In genomic region chr17:86303401-86304243, GRCm38 (mm10) we compare ENCODE assay signal across 12 mouse cellular contexts.
DNase-seq lines count a peak whose midpoint lies in the region; ATAC-seq and TF ChIP-seq lines count a peak whose summit lies in the region.
"Had no signal": no experiment of that assay in that cellular context is flagged by ENCODE, and none has a peak within 500 bp of the region (broad histone marks: within the 10 kb centered on the region; RNA-seq: fewer than 3 reads in every experiment).

No protein-coding gene starts in this region.

- WGBS in intestine, embryonic 14.5 days = 38% methylated on average over 19 of the region's 19 CpGs
- 59% methylated on average over 19 of the region's 19 CpGs for WGBS in intestine, postnatal 0 days
- 49% methylated on average over 19 of the region's 19 CpGs for WGBS in liver, embryonic 11.5 days
- WGBS in forebrain, embryonic 16.5 days = 84% methylated on average over 19 of the region's 19 CpGs

- ATAC-seq in intestine, embryonic 14.5 days (replicated peaks; ENCODE audit: low FRiP score, low TSS enrichment, low read depth) = peak; percentile 49; the same call in 1 of the 2 replicates
- ATAC-seq in intestine, postnatal 0 days = no peak
- ATAC-seq in liver, embryonic 11.5 days (replicated peaks; ENCODE audit: low FRiP score) = peak; percentile 73
- ATAC-seq in forebrain, embryonic 16.5 days = no peak
- no peak for ATAC-seq in megakaryocyte, adult 5-6 weeks (ENCODE audit: poor library complexity, severe bottlenecking)
- ATAC-seq: midbrain, embryonic 15.5 days had no signal

- no peaks in the 10 kb centered on the region for H3K79me2 ChIP-seq in MEL (ENCODE audit: control insufficient read depth, insufficient read depth, low read length, poor library complexity)

- no peaks in the 10 kb centered on the region for H3K36me3 ChIP-seq in intestine, embryonic 14.5 days (ENCODE audit: control insufficient read depth, insufficient read depth, low read length)
- H3K36me3 ChIP-seq in intestine, postnatal 0 days (ENCODE audit: control insufficient read depth, insufficient read depth) = no peaks in the 10 kb centered on the region
- peaks cover 0 to 28% of the 10 kb centered on the region in 2 experiments; a peak in 2 of 4 replicates for H3K36me3 ChIP-seq in MEL (ENCODE audit: control insufficient read depth in 1 of 2, insufficient read depth in 2 of 2, low read length in 2 of 2)
- no peaks in the 10 kb centered on the region for H3K36me3 ChIP-seq in liver, embryonic 11.5 days (ENCODE audit: control insufficient read depth, insufficient read depth, low read length)
- no peaks in the 10 kb centered on the region for H3K36me3 ChIP-seq in forebrain, embryonic 16.5 days (ENCODE audit: control insufficient read depth, insufficient read depth)
- H3K36me3 ChIP-seq: embryonic facial prominence, embryonic 13.5 days; midbrain, embryonic 15.5 days had no signal

- no peak for TF ChIP-seq POLR2A in MEL (IDR thresholded peaks at IDR 0.05; ENCODE audit: control insufficient read depth in 1 of 2, insufficient read depth in 1 of 2, low read depth in 1 of 2, low read length in 2 of 2, poor library complexity in 1 of 2)

- no peak overlapping the region for H3K4me2 ChIP-seq in intestine, embryonic 14.5 days (ENCODE audit: low read length)
- no peak overlapping the region for H3K4me2 ChIP-seq in intestine, postnatal 0 days (replicated peaks; ENCODE audit: low read depth)
- H3K4me2 ChIP-seq in liver, embryonic 11.5 days = peak overlapping the region; percentile 37
- H3K4me2 ChIP-seq in forebrain, embryonic 16.5 days (ENCODE audit: low read length) = no peak overlapping the region
- H3K4me2 ChIP-seq: embryonic facial prominence, embryonic 13.5 days; midbrain, embryonic 15.5 days had no signal

- DNase-seq in intestine, embryonic 14.5 days (ENCODE audit: low spot score) = no peak
- DNase-seq in MEL (ENCODE audit: low read depth, low spot score) = peak; percentile 78
- peak; percentile 38 to 40 for DNase-seq in heart, adult 9 months (ENCODE audit: low spot score in 2 of 2)
- no peak for DNase-seq in liver, embryonic 11.5 days (ENCODE audit: low spot score)
- DNase-seq in left cerebral cortex, postnatal 10 days (ENCODE audit: extremely low spot score in 1 of 2, low spot score in 2 of 2) = no peak
- DNase-seq: thymus, adult 2 months had no signal

- H3K9ac ChIP-seq in intestine, embryonic 14.5 days (ENCODE audit: low read length) = no peak overlapping the region
- H3K9ac ChIP-seq in intestine, postnatal 0 days (ENCODE audit: low read depth, low read length) = no peak overlapping the region
- peak overlapping the region; percentile 5; the same call in 1 of the 2 replicates for H3K9ac ChIP-seq in MEL (ENCODE audit: control insufficient read depth, low read depth, low read length, poor library complexity, severe bottlenecking)
- H3K9ac ChIP-seq in liver, embryonic 11.5 days (ENCODE audit: low read depth, low read length) = no peak overlapping the region
- no peak overlapping the region for H3K9ac ChIP-seq in forebrain, embryonic 16.5 days (replicated peaks; ENCODE audit: low read depth, low read length)
- H3K9ac ChIP-seq: embryonic facial prominence, embryonic 13.5 days; midbrain, embryonic 15.5 days had no signal

- no peak for TF ChIP-seq RAD21 in MEL (IDR thresholded peaks at IDR 0.05; ENCODE audit: low read depth, low read length)

- intact Hi-C loops in left cerebral cortex, postnatal 10 days (cut with DNase I) = loop anchor here (5.0 kb wide), 1 partner anchor 136 kb away; the partner anchor contains the start of gene Prkce

- H3K4me3 ChIP-seq in intestine, embryonic 14.5 days (ENCODE audit: low read depth, low read length) = no peak overlapping the region
- H3K4me3 ChIP-seq in intestine, postnatal 0 days (ENCODE audit: low read depth, low read length) = no peak overlapping the region
- H3K4me3 ChIP-seq in MEL (ENCODE audit: control insufficient read depth in 1 of 2, insufficient read depth in 1 of 2, low read depth in 2 of 2, low read length in 2 of 2) = peak overlapping the region in 1 of 2 experiments; percentile 9; a peak in 1 of 4 replicates
- no peak overlapping the region for H3K4me3 ChIP-seq in liver, embryonic 11.5 days (ENCODE audit: low read depth, low read length)
- H3K4me3 ChIP-seq in forebrain, embryonic 16.5 days (replicated peaks; ENCODE audit: low read length) = no peak overlapping the region
- H3K4me3 ChIP-seq: embryonic facial prominence, embryonic 13.5 days; midbrain, embryonic 15.5 days had no signal

- no peaks in the 10 kb centered on the region for H3K9me3 ChIP-seq in intestine, embryonic 14.5 days (ENCODE audit: control insufficient read depth, low read length)
- no peaks in the 10 kb centered on the region for H3K9me3 ChIP-seq in intestine, postnatal 0 days (ENCODE audit: control insufficient read depth)
- H3K9me3 ChIP-seq in MEL (replicated peaks; ENCODE audit: insufficient read depth, low read length) = no peaks in the 10 kb centered on the region
- no peaks in the 10 kb centered on the region for H3K9me3 ChIP-seq in liver, embryonic 11.5 days (ENCODE audit: control insufficient read depth, low read length)
- H3K9me3 ChIP-seq in forebrain, embryonic 16.5 days (ENCODE audit: control insufficient read depth, low read length) = no peaks in the 10 kb centered on the region
- H3K9me3 ChIP-seq: embryonic facial prominence, embryonic 13.5 days; midbrain, embryonic 15.5 days had no signal

- peak overlapping the region; percentile 59; the same call in 1 of the 2 replicates for H3K27ac ChIP-seq in intestine, embryonic 14.5 days (ENCODE audit: low read depth)
- no peak overlapping the region for H3K27ac ChIP-seq in intestine, postnatal 0 days (ENCODE audit: low read depth, low read length)
- H3K27ac ChIP-seq in MEL (ENCODE audit: control insufficient read depth, low read depth, low read length) = peak overlapping the region; percentile 36
- H3K27ac ChIP-seq in liver, embryonic 11.5 days (ENCODE audit: low read depth, low read length) = peak overlapping the region; percentile 82
- H3K27ac ChIP-seq in forebrain, embryonic 16.5 days (ENCODE audit: low read length) = no peak overlapping the region
- H3K27ac ChIP-seq: embryonic facial prominence, embryonic 13.5 days; midbrain, embryonic 15.5 days had no signal

- peak; percentile 58 to 70 for TF ChIP-seq EP300 in MEL (IDR thresholded peaks at IDR 0.05; ENCODE audit: low read depth in 1 of 2, low read length in 2 of 2)

- no peaks in the 10 kb centered on the region for H3K27me3 ChIP-seq in intestine, embryonic 14.5 days (replicated peaks; ENCODE audit: control insufficient read depth, insufficient read depth, low read length)
- no peaks in the 10 kb centered on the region for H3K27me3 ChIP-seq in intestine, postnatal 0 days (replicated peaks; ENCODE audit: control insufficient read depth, insufficient read depth, low read length)
- H3K27me3 ChIP-seq in MEL (ENCODE audit: control insufficient read depth in 1 of 2, insufficient read depth in 2 of 2, low read length in 2 of 2) = no peaks in the 10 kb centered on the region
- no peaks in the 10 kb centered on the region for H3K27me3 ChIP-seq in liver, embryonic 11.5 days (replicated peaks; ENCODE audit: control insufficient read depth, insufficient read depth, low read length)
- no peaks in the 10 kb centered on the region for H3K27me3 ChIP-seq in forebrain, embryonic 16.5 days (replicated peaks; ENCODE audit: control insufficient read depth, insufficient read depth, low read length)
- H3K27me3 ChIP-seq: CH12.LX; embryonic facial prominence, embryonic 13.5 days; midbrain, embryonic 15.5 days had no signal

- peaks cover 34% of the 10 kb centered on the region for H3K4me1 ChIP-seq in intestine, embryonic 14.5 days (replicated peaks; ENCODE audit: control insufficient read depth, insufficient read depth, low read length)
- no peaks in the 10 kb centered on the region for H3K4me1 ChIP-seq in intestine, postnatal 0 days (replicated peaks; ENCODE audit: control insufficient read depth, insufficient read depth, low read length)
- peaks cover 20 to 33% of the 10 kb centered on the region in 2 experiments for H3K4me1 ChIP-seq in MEL (ENCODE audit: control insufficient read depth in 1 of 2, insufficient read depth in 2 of 2, low read length in 2 of 2)
- H3K4me1 ChIP-seq in liver, embryonic 11.5 days (replicated peaks; ENCODE audit: control insufficient read depth, insufficient read depth, low read length) = peaks cover 45% of the 10 kb centered on the region
- peaks cover 13% of the 10 kb centered on the region for H3K4me1 ChIP-seq in forebrain, embryonic 16.5 days (replicated peaks; ENCODE audit: control insufficient read depth, insufficient read depth, low read length)

- no peak for TF ChIP-seq CTCF in intestine, postnatal 0 days (IDR thresholded peaks at IDR 0.05; ENCODE audit: low read depth)
- no peak for TF ChIP-seq CTCF in MEL (IDR thresholded peaks at IDR 0.05 in 2 of 3, conservative IDR thresholded peaks at IDR 0.05 in 1 of 3; ENCODE audit: control insufficient read depth in 1 of 3, insufficient read depth in 1 of 3, low read depth in 2 of 3, low read length in 3 of 3, poor library complexity in 1 of 3, severe bottlenecking in 1 of 3)

TF ChIP-seq in MEL, 35 proteins besides CTCF, POLR2A, EP300 and RAD21 (continues in another document):
- TF ChIP-seq MXI1 (IDR thresholded peaks at IDR 0.05; ENCODE audit: low read depth, low read length) (peak; percentile 60; the same call in 1 of the 2 replicates), RCOR1 (IDR thresholded peaks at IDR 0.05; ENCODE audit: low read depth, low read length) (0 out of 2 replicates have a peak, but pooled peaks have one; percentile 46), MYC (IDR thresholded peaks at IDR 0.05; ENCODE audit: low read depth, low read length) (peak; percentile 42; the same call in 1 of the 2 replicates), TCF12 (IDR thresholded peaks at IDR 0.05; ENCODE audit: low read depth, low read length) (peak; percentile 71), MAFK (IDR thresholded peaks at IDR 0.05; ENCODE audit: borderline replicate concordance, low read depth, low read length) (no peak), MAX (IDR thresholded peaks at IDR 0.05; ENCODE audit: low read length) (no peak), MEF2A (IDR thresholded peaks at IDR 0.05; ENCODE audit: extremely low read depth, insufficient replicate concordance, low read depth, low read length, poor library complexity, severe bottlenecking) (peak; percentile 28; the same call in 1 of the 2 replicates), TAL1 (IDR thresholded peaks at IDR 0.05; ENCODE audit: low read length) (peak; percentile 30; the same call in 1 of the 2 replicates), TBP (IDR thresholded peaks at IDR 0.05; ENCODE audit: low read depth, low read length) (peak; percentile 12; the same call in 1 of the 2 replicates), SIN3A (IDR thresholded peaks at IDR 0.05; ENCODE audit: low read length) (peak; percentile 55), POLR2AphosphoS2 (IDR thresholded peaks at IDR 0.05; ENCODE audit: low read length) (no peak), USF2 (IDR thresholded peaks at IDR 0.05; ENCODE audit: borderline replicate concordance in 1 of 2, insufficient read depth in 1 of 2, low read depth in 1 of 2, low read length in 2 of 2) (no peak), ZMIZ1 (IDR thresholded peaks at IDR 0.05; ENCODE audit: low read depth, low read length) (no peak), ETS1 (IDR thresholded peaks at IDR 0.05; ENCODE audit: low read depth, low read length) (peak; percentile 76)

Comparison
In these comparisons a context has a peak if more than half of its experiments do, and no peak if none do; other contexts are left out.
1. ATAC-seq: peak in intestine, embryonic 14.5 days (single experiment) and liver, embryonic 11.5 days (single experiment); none in intestine, postnatal 0 days (single experiment), forebrain, embryonic 16.5 days (single experiment) and megakaryocyte, adult 5-6 weeks (single experiment).
2. H3K27ac ChIP-seq: peak in intestine, embryonic 14.5 days (single experiment), MEL (single experiment) and liver, embryonic 11.5 days (single experiment); none in intestine, postnatal 0 days (single experiment) and forebrain, embryonic 16.5 days (single experiment).
3. DNase-seq: peak in MEL (single experiment) and heart, adult 9 months (2 of 2); none in intestine, embryonic 14.5 days (single experiment), liver, embryonic 11.5 days (single experiment) and left cerebral cortex, postnatal 10 days (0 of 2).